Mouse (Mus musculus) embryonic fibroblast, embryonic 13.5 days (primary cell): Measurements from ENCODE around the gene 4931409K22Rik.

ENCODE experiments used
- CTCF ChIP-seq: IDR thresholded peaks from 2 replicates; pipeline ENCODE4 v1.5.1; 2011; ENCODE audit warnings: mild to moderate bottlenecking, control low read depth, low read length, moderate library complexity, borderline replicate concordance; ENCODE audit not compliant: insufficient read depth
- POLR2A ChIP-seq: IDR thresholded peaks from 2 replicates; pipeline ENCODE4 v1.6.1; 2011; ENCODE audit warnings: low read depth, mild to moderate bottlenecking, control low read depth, low read length, moderate library complexity

GRCm38 (mm10) chr5:24595261-24595660, 38.7 kb upstream of the 4931409K22Rik start:
- TF ChIP-seq POLR2A (no peak), CTCF (no peak)
